Mouse (Mus musculus): ENCODE results near the gene Paqr6.
"Not testable (repeated sequence)": the region's sequence is repeated elsewhere in the genome, so short reads cannot be mapped to it uniquely, and the experiment has no call there.

DNA sequence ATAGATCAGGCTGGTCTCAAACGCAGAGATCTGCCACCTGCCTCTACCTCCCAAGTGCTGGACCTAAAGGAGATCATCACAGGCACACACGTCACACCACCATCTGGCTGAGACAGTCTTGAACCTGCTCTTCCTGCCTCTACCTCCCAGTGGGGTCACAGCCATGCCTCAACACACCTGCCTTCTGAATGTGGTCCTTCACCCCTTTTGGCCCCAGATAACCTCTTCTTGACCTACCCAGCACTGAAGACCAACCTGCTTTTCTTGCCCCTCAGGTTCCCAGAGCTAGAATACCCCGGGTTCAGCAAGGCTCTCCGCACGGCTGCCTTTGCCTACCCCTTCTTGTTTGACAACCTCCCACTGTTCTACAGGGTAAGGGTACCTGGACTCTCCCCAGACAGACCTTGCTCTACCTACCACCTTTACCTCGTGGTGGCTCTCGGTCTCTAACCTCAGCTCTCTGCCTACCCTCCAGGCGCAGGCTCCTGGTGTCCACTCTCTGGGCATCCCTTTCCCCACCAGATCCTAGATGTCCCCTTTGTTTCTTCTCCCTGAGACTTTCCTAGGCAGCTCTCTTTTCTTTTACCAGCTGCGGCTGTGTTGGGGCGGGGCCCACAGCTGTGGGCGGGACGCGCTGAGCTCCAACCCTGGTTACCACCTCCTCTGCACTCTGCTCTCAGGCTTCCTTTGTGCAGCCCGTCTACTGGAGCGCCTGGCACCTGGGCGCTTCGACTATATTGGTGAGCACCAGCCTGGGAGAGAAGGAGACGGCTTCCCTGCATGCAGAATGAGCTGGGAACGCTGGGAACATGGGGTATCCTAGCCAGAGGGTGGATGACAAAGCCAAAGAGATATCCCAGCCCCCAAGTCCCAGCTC, 11.6 kb downstream of the Paqr6 start:
- TF ChIP-seq HCFC1 (IDR thresholded peaks at IDR 0.05; ENCODE audit: borderline replicate concordance, insufficient read depth, low read length); CHD2 (IDR thresholded peaks at IDR 0.05; ENCODE audit: low read depth, low read length); ZC3H11A (IDR thresholded peaks at IDR 0.05; ENCODE audit: borderline replicate concordance, low read depth, low read length): not testable (repeated sequence)

Data from ES-E14 (cell line).